Mouse (Mus musculus) brain, embryonic 14.5 days (tissue): ENCODE data around the gene Bax. TPM values are rescaled to one million over a fixed set of nuclear protein-coding genes. Genes with fewer than 3 reads are reported as not detected.

Source experiments
- DNase-seq: peaks from one replicate; pipeline ENCODE4 v3.0.0-alpha.2; 2011; ENCODE audit warnings: low read depth
- CTCF ChIP-seq: fragments of 200-500 bp; IDR thresholded peaks from 2 replicates; pipeline ENCODE4 v1.5.1; 2012; ENCODE audit warnings: inconsistent platforms, mild to moderate bottlenecking, moderate library complexity, borderline replicate concordance; ENCODE audit not compliant: insufficient read depth, insufficient read length; ENCODE audit errors: extremely low read depth
- POLR2A ChIP-seq: fragments of 200-500 bp; IDR thresholded peaks from 2 replicates; pipeline ENCODE4 v1.6.1; 2012; ENCODE audit warnings: mild to moderate bottlenecking, inconsistent platforms, borderline replicate concordance; ENCODE audit not compliant: poor library complexity, insufficient read depth, insufficient read length, severe bottlenecking; ENCODE audit errors: extremely low read depth
- polyA plus RNA-seq: library from polyadenylated mRNA; depleted of rRNA; stranded (reverse); fragments of >200 nt; gene quantifications from 2 replicates; pipeline ENCODE4 v1.2.3, GENCODE M21; 2012

Gene Bax
- polyA plus RNA-seq, 1 experiment = 168 TPM

GRCm38 (mm10) chr7:45443526-45444420, 22.9 kb downstream of the Bax start:
- DNase-seq = no peak
- no peak for TF ChIP-seq POLR2A
- TF ChIP-seq CTCF = no peak

- no peak for DNase-seq
- peak; percentile 20; the same call in 1 of the 2 replicates for TF ChIP-seq CTCF
- no peak for TF ChIP-seq POLR2A
Observed at GRCm38 (mm10) chr7:45437521-45438276, 29.0 kb downstream of the Bax start, which contains the start of gene Ruvbl2. Gene Ruvbl2 (minus strand): TSS chr7:45438096.

GRCm38 (mm10) chr7:45437046-45437445, 29.7 kb downstream of the Bax start:
- DNase-seq = no peak

GRCm38 (mm10) chr7:45436444-45436843, 30.3 kb downstream of the Bax start:
- TF ChIP-seq POLR2A (no peak), CTCF (no peak)
- DNase-seq = no peak

More at GRCm38 (mm10) chr7:45437046-45437445, 29.7 kb downstream of the Bax start:
- TF ChIP-seq CTCF (no peak), POLR2A (no peak)

- TF ChIP-seq POLR2A = no peak
- no peak for TF ChIP-seq CTCF
- no peak for DNase-seq
Observed at GRCm38 (mm10) chr7:45435038-45435437, 31.7 kb downstream of the Bax start.

DNA sequence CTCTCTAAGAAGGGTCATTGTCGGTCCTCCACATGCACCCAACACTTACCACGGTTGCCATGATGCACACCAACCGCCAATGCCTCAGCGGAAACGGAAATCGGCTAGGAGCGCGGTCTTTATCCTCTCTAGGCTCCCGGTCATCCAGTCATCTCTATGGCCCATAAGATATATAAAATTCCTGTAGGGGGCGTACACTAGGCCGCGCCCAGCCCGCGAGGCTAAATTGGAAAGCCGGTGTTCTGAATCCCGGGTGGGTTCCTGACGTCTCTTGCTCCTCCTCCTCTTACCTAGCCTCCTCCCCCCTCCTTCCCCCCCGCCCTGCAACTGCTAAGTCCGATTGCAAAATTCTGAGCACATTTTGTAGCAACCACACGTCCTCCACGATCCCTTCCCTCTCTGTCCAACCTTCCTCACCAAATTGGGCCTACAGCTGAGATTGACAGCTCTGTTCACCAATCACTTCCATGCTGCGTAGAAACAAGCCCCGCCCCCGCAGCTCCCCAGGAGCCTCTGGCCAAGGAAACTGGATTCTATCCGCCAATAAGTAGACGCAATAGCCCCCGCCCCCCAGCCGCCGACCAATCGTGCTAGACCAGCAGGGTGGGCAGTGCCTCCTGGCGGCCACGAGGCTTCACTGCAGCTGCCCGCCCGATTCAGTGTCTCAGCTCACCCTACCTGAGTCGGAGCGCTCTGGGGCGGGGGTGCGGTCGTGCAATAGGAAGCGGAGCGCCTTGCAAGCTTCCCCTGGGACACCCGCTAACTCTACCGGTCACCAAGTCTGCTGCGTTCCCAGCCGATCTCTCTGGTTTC, 32.3 kb downstream of the Bax start, which contains the start of gene Gys1:
Gene Gys1 (plus strand): TSS at position 642 of the 813 bp plus-strand sequence.
- TF ChIP-seq CTCF (peak; percentile 99), POLR2A (peak; percentile 63; the same call in 1 of the 2 replicates)
- DNase-seq = peak; percentile 100

DNA sequence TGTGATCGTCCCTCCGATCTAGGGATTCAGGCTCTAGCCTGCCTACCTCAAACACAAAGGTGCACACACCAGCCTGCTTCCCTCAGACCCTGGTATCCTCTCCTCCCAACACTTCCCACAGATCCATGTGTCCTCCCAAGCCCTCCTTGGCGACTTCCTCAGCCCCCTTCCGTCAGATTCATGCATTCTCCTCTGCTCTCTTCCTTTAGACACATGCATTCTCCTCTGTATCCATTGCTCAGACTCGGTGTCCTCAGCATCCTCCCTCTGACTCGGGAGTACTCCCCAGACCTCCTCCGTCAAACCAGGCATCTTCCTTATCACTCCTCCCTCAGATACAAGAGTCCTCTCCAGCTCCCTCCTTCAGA, 32.9 kb downstream of the Bax start:
- TF ChIP-seq CTCF = no peak
- DNase-seq = no peak

DNA sequence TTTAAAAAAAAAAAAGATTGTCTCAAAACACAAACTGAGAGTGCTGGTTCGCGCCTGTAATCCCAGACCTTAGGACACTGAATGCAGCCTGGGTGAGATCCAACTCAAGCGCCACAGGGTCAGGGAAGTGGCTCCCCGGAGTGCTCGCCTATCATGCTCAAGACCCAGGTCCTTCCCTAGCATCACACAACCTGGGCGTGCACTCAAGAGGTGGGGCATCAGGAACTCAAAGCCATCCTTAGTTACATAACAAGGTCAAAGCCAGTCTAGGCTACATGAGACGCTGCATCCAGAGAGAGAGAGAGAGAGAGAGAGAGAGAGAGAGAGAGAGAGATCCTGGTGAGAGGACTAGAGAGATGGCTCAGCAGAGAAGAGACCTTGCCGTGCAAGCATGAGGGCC, 40.1 kb downstream of the Bax start:
- DNase-seq = no peak

DNA sequence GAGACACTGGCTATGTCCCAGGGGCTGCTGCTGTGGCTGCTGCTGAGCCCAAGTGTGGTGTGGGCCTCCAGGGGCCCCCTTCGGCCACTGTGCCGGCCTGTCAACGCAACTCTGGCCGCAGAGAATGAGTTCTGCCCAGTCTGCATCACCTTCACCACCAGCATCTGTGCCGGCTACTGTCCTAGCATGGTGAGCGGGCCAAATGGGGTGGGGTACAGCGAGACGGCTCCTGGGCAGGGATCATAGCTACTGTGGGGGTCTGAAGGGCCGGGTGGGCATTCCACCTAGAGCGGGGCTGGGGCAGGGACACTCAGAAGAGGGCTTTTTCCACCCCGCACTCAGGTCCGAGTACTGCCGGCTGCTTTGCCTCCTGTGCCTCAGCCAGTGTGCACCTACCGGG, 45.5 kb downstream of the Bax start:
- DNase-seq = no peak
- no peak for TF ChIP-seq CTCF
- no peak for TF ChIP-seq POLR2A

More for the DNA sequence above, 40.1 kb downstream of the Bax start:
- no peak for TF ChIP-seq POLR2A
- TF ChIP-seq CTCF = no peak

- DNase-seq = no peak
- TF ChIP-seq POLR2A = no peak
- no peak for TF ChIP-seq CTCF
Observed at GRCm38 (mm10) chr7:45420615-45420919, 46.1 kb downstream of the Bax start, which contains the start of gene Lhb. Gene Lhb (plus strand): TSS chr7:45420820.

DNA sequence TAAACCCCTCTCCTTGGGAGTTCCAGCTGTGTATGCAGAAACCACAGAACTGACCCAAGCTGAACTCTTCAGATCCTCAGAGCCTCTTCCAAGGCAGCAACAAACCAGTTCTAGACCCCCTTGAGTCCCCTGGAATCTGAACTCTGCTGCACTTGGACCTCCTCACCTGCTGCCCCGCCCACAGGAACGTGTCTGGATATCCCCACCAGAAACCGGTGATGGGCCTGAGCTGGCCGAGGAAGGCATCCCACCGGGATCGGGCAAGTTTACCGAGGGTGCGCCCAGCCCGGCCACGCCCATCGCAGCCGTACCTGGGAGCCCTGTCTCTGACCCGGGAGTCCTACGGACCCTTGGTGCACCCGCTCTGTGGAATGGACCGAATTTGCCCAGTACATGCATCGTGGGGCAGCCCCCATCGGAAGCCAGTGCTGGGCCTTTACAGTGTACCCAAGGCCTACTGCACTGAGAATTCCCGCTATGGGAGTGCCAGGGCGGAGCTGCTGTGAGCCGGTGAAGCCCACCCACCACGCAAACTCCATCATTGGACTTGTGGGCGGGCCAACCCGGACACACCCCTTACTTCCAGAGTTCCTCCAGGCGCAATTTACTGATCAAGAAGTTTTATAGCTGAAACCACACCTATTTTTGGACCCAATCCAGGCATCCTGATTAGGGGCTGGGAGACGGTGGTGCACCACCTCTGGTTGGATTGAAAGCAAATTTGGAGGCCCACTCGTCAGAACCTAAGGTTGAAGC, 46.7 kb downstream of the Bax start:
- DNase-seq = no peak
- no peak for TF ChIP-seq CTCF
- TF ChIP-seq POLR2A = no peak

DNA sequence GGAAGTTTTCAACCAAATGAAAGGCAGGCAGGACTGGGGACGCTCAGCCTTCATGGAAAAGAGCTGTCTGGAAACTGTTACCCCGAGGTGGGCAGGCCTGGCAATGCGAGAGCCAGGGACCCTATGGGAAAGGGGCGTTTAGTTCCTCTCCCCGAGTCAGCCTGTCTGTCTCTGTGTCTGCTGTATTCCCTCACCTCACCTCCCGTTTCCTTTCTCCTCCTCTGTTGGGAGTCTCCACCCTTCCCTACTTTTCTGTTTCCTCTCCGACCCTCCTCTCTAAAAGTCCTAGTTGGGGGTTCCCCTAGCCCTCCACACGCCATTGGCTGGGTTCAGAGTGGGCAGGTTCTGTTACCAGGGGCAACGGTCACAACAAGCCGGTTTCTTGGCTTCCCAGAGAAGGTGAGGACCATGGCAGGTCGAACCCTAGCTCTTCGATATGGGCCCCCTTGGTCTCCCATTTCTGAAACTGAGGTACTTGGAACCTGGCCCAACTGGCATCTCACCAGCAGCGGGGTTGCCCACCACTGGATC, 48.7 kb downstream of the Bax start:
- no peak for DNase-seq
- TF ChIP-seq POLR2A = no peak
